Mouse (Mus musculus) spleen, embryonic (tissue): ENCODE results near the gene Rab3a.

Experiments used
- CTCF ChIA-PET: fragments of 350-600 bp; sonication (Branson Sonifier 250); formaldehyde crosslinking; loops from one replicate; lab custom pipeline; 2022; lab: Charles Lee

Rab3a gene

DNA sequence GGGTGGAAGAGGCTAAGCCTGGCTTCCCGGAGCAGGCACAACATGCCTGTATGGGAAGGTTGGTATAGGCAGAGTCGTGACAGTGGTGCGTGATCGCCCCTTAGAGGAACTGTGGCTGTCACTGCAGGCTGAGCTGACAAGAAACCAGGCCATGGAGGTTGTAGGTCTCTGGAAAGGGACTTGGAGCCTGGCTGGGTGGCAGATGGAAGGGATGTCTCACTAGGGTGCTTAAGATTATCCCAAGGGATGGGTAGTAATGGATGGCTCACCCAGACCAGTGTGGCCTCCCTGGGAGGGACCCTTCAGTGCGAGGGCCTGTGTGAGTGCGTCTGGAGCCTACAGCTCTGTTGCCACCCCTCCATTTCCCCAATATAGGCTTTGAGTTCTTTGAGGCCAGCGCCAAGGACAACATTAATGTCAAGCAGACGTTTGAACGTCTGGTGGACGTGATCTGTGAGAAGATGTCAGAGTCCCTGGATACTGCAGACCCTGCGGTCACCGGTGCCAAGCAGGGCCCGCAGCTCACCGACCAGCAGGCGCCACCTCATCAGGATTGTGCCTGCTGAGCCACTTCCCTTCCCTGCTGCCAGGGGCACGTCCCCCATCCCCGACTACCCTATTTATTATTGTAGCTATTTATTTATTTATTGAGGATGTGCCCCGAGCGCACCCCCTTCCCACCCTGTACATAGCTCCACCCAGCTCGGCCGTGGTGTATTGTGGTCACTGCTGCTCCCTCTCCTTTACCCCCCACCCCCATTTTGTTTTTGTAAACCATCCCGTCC is 3.2 kb downstream of the Rab3a start:
- CTCF ChIA-PET: no interaction called here

GRCm38 (mm10) chr8:70758308-70758615 is 3.8 kb downstream of the Rab3a start:
- CTCF ChIA-PET: no interaction called here

- CTCF ChIA-PET: interaction anchor here (0.5 to 1.1 kb wide), 3 partner anchors 9 to 18 kb away, joined by 3 to 6 read pairs (median 3); no protein-coding TSS in a partner anchor
Measured at GRCm38 (mm10) chr8:70758616-70759561, 4.4 kb downstream of the Rab3a start.

DNA sequence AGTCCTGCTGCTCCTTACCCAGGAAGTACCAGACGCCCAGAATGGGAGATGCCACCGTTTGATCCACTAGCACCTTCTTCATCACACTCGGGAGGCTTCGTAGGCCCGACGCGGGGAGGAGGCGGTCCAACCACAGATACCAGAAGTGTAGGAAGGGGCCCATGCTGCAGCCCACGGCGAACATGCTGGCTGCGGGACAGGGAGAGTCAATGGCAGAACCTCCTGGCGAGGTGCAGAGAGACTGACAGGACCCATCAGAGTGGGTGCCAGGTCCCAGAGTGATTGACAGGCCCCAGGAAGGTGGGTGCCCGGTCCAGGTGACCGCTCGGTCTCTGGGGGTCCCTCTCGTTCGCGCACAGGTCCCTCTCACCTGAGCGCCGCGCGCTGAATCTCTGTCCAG is 5.9 kb downstream of the Rab3a start:
- CTCF ChIA-PET: no interaction called here

GRCm38 (mm10) chr8:70760775-70761406 is 6.4 kb downstream of the Rab3a start, which contains the start of gene Mpv17l2:
TSS of gene Mpv17l2 (minus strand) at chr8:70760946.
- CTCF ChIA-PET: no interaction called here

DNA sequence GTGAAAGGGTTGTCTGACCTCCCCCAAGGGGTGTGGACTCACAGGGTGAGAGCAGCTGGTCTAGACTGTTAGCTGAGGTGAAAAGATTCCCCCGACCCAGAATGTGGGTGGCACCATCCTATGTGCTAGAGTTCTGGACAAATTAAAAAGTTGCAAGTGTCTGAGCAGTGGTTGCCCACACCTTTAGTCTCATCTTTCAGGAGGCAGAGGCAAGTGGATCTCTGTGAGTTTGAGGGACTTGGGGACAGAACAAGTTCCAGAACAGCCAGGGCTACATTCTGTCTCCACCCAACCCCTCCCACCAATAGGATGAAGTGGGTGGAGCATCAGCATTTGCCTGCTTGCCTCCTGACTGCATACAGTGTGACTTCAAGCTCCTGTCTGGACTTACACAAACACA is 7.6 kb downstream of the Rab3a start:
- CTCF ChIA-PET: interaction anchor here (0.6 to 1.9 kb wide), 3 partner anchors 10 to 1537 kb away, joined by 4 to 10 read pairs (median 6); no protein-coding TSS in a partner anchor

DNA sequence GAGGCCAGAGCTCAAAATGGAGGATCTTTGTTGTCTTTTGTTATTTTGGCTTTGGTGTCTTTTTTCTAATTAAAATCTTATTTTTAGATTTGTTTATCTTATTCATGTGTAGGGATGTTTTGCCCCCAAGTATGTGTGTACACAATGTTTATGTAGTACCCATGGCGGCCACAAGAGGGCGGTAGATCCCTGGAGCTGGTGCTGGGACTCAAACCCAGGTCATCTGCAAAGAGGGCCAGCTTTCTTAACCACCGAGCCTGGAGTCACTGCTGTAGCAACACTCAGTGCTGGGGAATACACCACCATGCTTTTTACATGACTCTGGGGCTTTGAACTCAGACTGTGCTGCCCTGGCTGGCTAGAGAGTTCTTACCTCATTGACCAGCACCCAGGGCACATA is 8.9 kb downstream of the Rab3a start:
- CTCF ChIA-PET: interaction anchor here (0.8 to 1.9 kb wide), 7 partner anchors 9 to 840 kb away, joined by 3 to 6 read pairs (median 3); partner anchors contain the start of gene Arrdc2

- CTCF ChIA-PET: interaction anchor here (1.0 to 1.9 kb wide), 3 partner anchors 8 to 30 kb away, joined by 3 to 6 read pairs (median 3); no protein-coding TSS in a partner anchor
Measured at GRCm38 (mm10) chr8:70764026-70764425, 9.5 kb downstream of the Rab3a start.

DNA sequence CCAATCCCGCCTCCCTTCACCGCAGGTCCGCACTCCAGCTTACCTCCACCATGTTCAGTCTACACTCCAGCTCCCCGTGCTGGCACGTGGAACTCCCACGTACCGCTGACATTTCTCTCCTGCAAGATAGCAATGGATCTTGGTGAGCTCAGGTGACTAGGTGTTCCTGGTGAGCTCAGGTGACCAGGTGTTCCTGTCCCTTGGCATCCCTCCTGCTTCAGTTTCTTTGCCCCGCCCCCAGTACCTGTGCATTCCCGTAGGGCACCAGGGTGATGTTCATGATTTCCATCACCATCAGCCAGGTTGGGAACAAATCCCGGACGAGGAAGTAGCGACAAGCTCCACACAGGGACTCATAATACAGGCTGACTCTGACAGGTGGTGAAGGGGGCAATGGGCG is 10.2 kb downstream of the Rab3a start:
- CTCF ChIA-PET: no interaction called here

GRCm38 (mm10) chr8:70765329-70765728 is 10.8 kb downstream of the Rab3a start:
- CTCF ChIA-PET: no interaction called here

GRCm38 (mm10) chr8:70765838-70766570 is 11.5 kb downstream of the Rab3a start:
- CTCF ChIA-PET: interaction anchor here (1.2 kb wide), 1 partner anchor 36 kb away, joined by 3 read pairs; no protein-coding TSS in a partner anchor

DNA sequence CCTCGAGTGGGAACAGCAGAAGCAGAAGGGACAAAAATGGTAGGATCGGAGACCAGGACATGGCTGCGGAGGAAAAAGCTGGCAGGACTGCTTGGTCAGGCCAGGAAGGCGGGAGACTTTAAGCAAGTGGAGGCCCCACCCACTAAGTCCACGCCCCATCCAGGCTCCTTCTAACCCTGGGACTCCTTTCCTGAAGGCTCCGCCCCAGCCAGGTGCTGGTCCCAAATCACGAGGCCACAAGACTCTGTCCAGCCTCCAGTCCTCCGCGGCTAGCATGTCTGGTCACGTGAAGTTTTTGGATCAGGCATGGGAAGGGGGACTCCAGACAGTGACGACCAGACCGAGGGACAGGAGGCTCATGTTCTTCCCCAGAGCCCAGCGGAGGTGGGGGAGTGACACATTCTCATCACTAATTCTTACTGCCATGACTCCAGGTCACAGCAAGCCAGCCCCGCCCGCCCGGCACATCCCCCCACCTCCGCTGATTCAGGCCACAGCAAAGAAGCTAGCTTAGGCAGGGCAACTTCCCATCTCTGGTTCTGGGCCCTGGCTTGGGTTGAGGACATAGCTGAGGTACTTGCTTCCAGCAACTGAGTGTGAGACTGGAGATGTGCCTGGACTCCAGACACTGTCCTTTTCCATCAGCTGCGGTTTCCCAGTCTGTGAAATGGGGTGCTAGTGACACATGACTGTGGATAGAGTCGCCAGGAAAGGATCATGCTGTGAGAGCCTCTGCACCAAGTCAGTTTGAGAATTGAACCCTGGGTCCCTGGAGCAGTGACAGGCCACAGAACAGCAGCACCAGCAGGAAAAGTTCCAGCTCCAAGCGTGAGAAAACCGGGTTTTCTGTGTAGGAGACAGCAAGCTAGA is 12.3 kb downstream of the Rab3a start:
- CTCF ChIA-PET: interaction anchor here (1.2 kb wide), 1 partner anchor 36 kb away, joined by 3 read pairs; no protein-coding TSS in a partner anchor

- CTCF ChIA-PET: interaction anchor here (0.7 to 1.2 kb wide), 3 partner anchors 8 to 95 kb away, joined by 3 read pairs; partner anchors contain the start of gene Lsm4
Measured at GRCm38 (mm10) chr8:70767503-70767902, 13.0 kb downstream of the Rab3a start.

DNA sequence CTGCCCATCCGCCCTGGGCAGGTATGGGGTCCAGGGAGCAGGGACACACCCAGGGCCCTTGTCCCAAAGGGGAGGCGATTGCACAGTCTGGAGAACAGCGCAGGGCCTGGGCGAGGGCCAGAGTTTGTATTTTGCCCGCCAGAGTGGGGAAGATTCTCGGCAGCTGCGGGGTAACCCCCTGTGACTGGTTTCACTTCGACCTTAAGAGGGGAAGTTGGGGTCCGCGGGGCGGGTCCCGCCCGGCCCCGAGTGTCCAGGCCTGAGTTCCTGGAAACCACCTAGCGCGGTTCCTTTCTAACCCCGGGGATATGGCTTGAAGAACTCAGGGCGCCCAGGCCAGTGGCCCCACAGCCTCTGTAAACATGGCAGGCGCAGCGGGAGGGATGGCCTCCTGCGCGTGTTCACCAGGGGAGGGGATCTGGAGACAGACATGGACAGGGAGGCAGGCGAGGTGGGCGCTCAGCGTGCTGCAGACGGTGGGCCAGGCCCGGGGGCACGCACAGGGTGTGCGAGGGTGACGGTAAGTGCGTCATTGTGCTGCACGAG is 13.8 kb downstream of the Rab3a start:
- CTCF ChIA-PET: interaction anchor here (0.5 to 0.7 kb wide), 2 partner anchors 72 to 95 kb away, joined by 3 read pairs; partner anchors contain the start of gene Lsm4

GRCm38 (mm10) chr8:70768956-70769355 is 14.5 kb downstream of the Rab3a start:
- CTCF ChIA-PET: interaction anchor here (0.5 kb wide), 1 partner anchor 72 kb away, joined by 3 read pairs; no protein-coding TSS in a partner anchor

DNA sequence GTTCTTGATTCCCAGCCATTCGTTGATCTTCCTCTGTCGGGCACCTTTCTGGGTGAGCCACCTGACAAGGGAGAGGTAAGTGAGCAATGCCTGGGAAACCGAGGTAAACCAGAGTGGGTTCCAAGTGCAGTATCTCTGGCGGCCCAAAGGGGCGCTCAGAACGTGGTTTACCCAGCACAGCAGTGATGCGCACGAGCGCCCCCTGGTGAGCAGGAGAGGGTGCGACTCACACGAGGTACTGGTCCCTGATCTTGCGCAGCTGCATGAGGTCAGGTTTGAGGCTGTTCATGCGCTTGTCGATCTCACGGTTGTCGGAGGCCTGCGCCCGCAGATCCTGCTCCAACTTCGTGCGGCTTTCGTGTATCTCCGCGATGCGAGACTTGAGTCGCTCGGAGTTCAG is 14.9 kb downstream of the Rab3a start:
- CTCF ChIA-PET: no interaction called here

DNA sequence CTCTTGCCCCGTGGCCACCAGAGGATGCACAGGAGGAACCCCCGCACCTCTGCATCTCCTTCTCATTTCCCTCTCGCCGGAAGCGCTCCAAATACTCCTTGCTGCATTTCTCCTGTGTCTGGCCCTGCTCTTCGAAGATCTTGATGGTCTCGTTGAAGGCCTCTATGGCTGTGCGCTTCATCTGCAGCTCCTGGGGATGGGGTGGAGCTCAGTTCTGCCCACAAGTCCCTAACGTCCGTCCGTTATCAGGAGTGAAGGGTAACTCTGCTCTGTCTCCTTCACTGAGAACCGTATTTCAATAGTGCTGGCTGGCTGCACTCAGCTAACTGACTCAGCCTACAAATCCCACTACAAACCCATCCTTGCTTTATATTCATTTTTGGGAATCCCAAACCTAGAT is 15.4 kb downstream of the Rab3a start:
- CTCF ChIA-PET: interaction anchor here (0.6 kb wide), 1 partner anchor 902 kb away, joined by 6 read pairs; no protein-coding TSS in a partner anchor

- CTCF ChIA-PET: interaction anchor here (0.6 kb wide), 1 partner anchor 903 kb away, joined by 6 read pairs; no protein-coding TSS in a partner anchor
Measured at GRCm38 (mm10) chr8:70770748-70771147, 16.3 kb downstream of the Rab3a start.

DNA sequence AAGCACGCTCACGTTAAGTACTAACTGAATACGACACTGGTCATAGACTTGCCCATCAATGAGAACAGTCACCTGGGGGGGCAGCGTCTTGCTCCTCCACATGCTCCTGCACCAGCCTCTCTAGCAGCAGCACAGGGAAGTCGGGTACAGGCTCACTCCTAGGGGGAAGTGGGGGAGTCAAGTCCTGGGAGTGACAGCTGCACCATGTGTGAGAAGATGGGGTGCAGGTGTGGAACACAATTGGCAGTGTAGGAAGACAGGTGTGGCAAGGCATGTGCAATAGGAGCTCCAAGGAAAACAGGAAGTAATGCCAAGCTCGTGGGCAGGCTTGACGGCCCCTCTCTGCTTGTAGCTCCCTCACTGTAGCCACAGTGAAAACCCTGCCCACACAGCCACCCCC is 16.7 kb downstream of the Rab3a start:
- CTCF ChIA-PET: interaction anchor here (2.0 kb wide), 1 partner anchor 8 kb away, joined by 6 read pairs; no protein-coding TSS in a partner anchor
